Mouse (Mus musculus): ENCODE measurements at regions not wholly inside any gene's neighbourhood (a gene's known extent, or its start where the extent isn't known, plus 50 kb on each side); places are given as distances from the start of the nearest gene placed in this dataset.

DNA sequence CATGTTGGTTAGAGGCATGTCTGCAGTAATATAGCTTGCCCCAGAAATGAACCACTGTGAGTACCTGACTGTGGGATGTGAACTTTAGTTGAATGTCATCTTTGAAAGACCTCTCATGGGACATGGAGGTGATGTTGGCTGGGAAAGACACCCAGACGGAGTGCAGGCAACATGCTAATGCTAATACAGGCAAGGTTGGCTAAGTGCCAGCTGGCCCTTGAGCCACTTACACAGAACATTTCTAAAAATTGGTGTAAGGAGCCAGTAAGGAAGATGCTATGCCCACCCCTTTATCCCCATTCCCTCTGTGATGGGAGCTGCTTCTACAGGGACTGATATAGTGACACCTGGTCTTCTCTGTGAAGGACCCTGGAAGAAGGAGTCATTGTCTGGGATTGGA, 656.5 kb downstream of the Tns3 start:
- no peaks in the 10 kb centered on the region for H3K27me3 ChIP-seq (ENCODE audit: control insufficient read depth, insufficient read depth, low read length)
- 75% methylated on average over 1 of the region's 1 CpGs for WGBS
- DNase-seq (peak; percentile 11), ATAC-seq (ENCODE audit: low FRiP score, low TSS enrichment) (no peak)
- no peak overlapping the region for H3K4me2 ChIP-seq (ENCODE audit: low read length)
- H3K27ac ChIP-seq (replicated peaks; ENCODE audit: low read depth, low read length) = no peak overlapping the region
- H3K9ac ChIP-seq (replicated peaks; ENCODE audit: low read length) = no peak overlapping the region
- no peak overlapping the region for H3K4me3 ChIP-seq (replicated peaks; ENCODE audit: low read depth, low read length)
- H3K9me3 ChIP-seq (ENCODE audit: control insufficient read depth, low read length) = no peaks in the 10 kb centered on the region
- H3K4me1 ChIP-seq (ENCODE audit: control insufficient read depth, insufficient read depth, low read length) = no peaks in the 10 kb centered on the region
- H3K36me3 ChIP-seq (ENCODE audit: control insufficient read depth, insufficient read depth, low read length) = no peaks in the 10 kb centered on the region

DNA sequence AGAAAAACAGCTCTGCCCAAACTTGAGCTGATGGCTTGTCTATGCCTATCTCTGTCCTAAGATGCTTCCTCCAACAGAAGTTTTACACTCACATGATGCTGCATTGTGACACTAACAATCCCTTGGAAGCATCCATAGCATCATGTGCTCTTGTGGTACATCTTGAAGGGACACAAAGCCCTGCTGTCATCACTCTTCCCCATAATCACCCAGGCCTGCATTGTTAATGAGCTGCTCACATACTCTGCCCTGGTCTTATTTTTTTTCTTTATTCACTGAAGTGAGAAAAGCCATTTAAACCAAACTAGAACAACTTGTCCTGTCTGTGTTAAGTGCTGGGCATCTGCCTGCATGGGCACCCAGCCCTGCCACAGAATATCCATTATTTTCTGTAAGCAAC, 683.3 kb downstream of the Tns3 start:
- no peak overlapping the region for H3K9ac ChIP-seq (replicated peaks; ENCODE audit: low read length)
- H3K27ac ChIP-seq (replicated peaks; ENCODE audit: low read depth, low read length) = no peak overlapping the region
- ATAC-seq (ENCODE audit: low FRiP score, low TSS enrichment) (no peak), DNase-seq (no peak)
- no peaks in the 10 kb centered on the region for H3K27me3 ChIP-seq (ENCODE audit: control insufficient read depth, insufficient read depth, low read length)
- no peaks in the 10 kb centered on the region for H3K36me3 ChIP-seq (ENCODE audit: control insufficient read depth, insufficient read depth, low read length)
- no peaks in the 10 kb centered on the region for H3K9me3 ChIP-seq (ENCODE audit: control insufficient read depth, low read length)
- H3K4me2 ChIP-seq (ENCODE audit: low read length) = no peak overlapping the region
- H3K4me3 ChIP-seq (replicated peaks; ENCODE audit: low read depth, low read length) = no peak overlapping the region
- H3K4me1 ChIP-seq (ENCODE audit: control insufficient read depth, insufficient read depth, low read length) = no peaks in the 10 kb centered on the region

DNA sequence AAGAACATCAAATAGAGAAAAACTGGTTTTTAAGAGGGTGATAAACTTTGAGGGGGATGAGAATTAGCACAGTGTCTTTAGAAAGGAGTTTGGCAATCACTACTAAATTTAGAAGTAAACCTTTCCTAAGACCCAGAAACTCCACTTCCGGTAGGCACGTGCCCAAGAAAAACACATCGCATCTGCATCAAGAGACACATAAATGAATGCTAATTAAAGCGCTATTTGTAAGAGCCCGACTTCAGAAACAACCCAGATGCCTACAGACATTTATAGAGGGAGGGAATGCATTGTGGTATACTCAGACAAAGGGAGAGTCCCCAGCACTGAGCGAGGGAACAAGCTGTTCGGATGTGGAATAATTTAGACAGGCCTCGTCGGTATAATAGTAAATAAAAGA, 688.5 kb downstream of the Tns3 start:
- H3K27me3 ChIP-seq (ENCODE audit: control insufficient read depth, insufficient read depth, low read length) = no peaks in the 10 kb centered on the region
- no peaks in the 10 kb centered on the region for H3K36me3 ChIP-seq (ENCODE audit: control insufficient read depth, insufficient read depth, low read length)
- peak; percentile 7 for DNase-seq
- no peak overlapping the region for H3K9ac ChIP-seq (replicated peaks; ENCODE audit: low read length)
- H3K4me2 ChIP-seq (ENCODE audit: low read length) = no peak overlapping the region
- no peak overlapping the region for H3K27ac ChIP-seq (replicated peaks; ENCODE audit: low read depth, low read length)
- no peak; the same call in 1 of the 2 replicates for ATAC-seq (ENCODE audit: low FRiP score, low TSS enrichment)
- no peaks in the 10 kb centered on the region for H3K4me1 ChIP-seq (ENCODE audit: control insufficient read depth, insufficient read depth, low read length)
- WGBS = 48% methylated on average over 9 of the region's 9 CpGs
- no peaks in the 10 kb centered on the region for H3K9me3 ChIP-seq (ENCODE audit: control insufficient read depth, low read length)
- no peak overlapping the region for H3K4me3 ChIP-seq (replicated peaks; ENCODE audit: low read depth, low read length)

DNA sequence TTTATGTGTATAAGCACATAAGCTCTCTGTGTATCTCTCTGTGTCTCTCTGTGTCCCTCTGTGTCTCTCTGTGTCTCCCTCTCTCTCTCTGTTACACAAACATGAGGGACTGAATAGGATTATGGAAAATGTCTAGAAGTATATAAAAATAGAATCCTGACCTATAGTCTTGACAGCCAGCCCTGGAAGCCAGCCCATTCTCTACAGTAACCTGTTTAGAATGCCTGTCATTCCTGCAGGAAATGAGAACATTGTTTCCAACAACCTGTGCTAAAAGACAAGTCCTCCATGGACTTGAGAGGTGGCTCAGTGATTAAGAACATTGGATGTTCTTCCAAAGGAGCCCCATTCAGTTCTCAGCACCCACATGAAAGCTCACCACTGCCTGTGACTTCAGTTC, 714.4 kb downstream of the Tns3 start:
- H3K36me3 ChIP-seq (ENCODE audit: control insufficient read depth, insufficient read depth, low read length) = no peaks in the 10 kb centered on the region
- H3K4me1 ChIP-seq (ENCODE audit: control insufficient read depth, insufficient read depth, low read length) = no peaks in the 10 kb centered on the region
- ATAC-seq (ENCODE audit: low FRiP score, low TSS enrichment) (no peak), DNase-seq (no peak)
- H3K27ac ChIP-seq (replicated peaks; ENCODE audit: low read depth, low read length) = no peak overlapping the region
- no peak overlapping the region for H3K4me2 ChIP-seq (ENCODE audit: low read length)
- no peaks in the 10 kb centered on the region for H3K27me3 ChIP-seq (ENCODE audit: control insufficient read depth, insufficient read depth, low read length)
- no peak overlapping the region for H3K4me3 ChIP-seq (replicated peaks; ENCODE audit: low read depth, low read length)
- H3K9ac ChIP-seq (replicated peaks; ENCODE audit: low read length) = no peak overlapping the region
- no peaks in the 10 kb centered on the region for H3K9me3 ChIP-seq (ENCODE audit: control insufficient read depth, low read length)

DNA sequence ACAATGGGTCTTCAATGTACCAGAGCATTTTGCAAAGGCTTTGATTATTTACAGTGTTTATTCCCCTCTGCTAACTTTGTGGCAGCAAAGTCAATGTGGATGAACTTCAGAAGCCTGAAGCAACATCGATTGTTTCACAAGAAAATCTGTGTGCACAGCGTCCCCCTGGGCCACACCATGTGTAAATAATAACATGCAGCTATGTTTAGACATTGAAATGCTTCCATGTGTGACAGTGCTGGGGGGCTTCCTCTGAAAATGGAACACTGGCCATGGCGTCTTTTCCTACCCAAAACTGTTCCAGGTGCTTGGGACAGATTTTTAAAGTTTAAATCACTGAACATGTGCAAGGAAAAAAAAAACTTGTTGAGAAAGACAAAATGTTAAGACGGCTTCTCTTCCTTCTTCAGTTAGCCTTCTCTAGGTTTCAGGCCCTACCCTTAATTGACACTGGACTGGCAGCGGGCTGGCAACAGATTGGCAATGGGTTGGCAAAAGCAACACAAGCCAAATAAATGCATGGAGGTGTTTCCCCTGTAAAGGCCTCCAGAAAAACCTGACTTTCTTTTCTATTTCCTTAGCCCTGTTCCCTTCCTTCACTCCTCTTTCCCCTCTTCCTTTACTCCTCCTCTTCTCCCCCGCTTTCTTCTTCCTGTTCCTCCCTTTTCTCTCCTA, 715.0 kb downstream of the Tns3 start:
- 88% methylated on average over 6 of the region's 6 CpGs for WGBS
- H3K9ac ChIP-seq (replicated peaks; ENCODE audit: low read length) = no peak overlapping the region
- no peaks in the 10 kb centered on the region for H3K9me3 ChIP-seq (ENCODE audit: control insufficient read depth, low read length)
- no peak overlapping the region for H3K4me3 ChIP-seq (replicated peaks; ENCODE audit: low read depth, low read length)
- no peak overlapping the region for H3K27ac ChIP-seq (replicated peaks; ENCODE audit: low read depth, low read length)
- no peaks in the 10 kb centered on the region for H3K4me1 ChIP-seq (ENCODE audit: control insufficient read depth, insufficient read depth, low read length)
- H3K36me3 ChIP-seq (ENCODE audit: control insufficient read depth, insufficient read depth, low read length) = no peaks in the 10 kb centered on the region
- no peak overlapping the region for H3K4me2 ChIP-seq (ENCODE audit: low read length)
- no peaks in the 10 kb centered on the region for H3K27me3 ChIP-seq (ENCODE audit: control insufficient read depth, insufficient read depth, low read length)
- no peak for DNase-seq
- ATAC-seq (ENCODE audit: low FRiP score, low TSS enrichment) = no peak

DNA sequence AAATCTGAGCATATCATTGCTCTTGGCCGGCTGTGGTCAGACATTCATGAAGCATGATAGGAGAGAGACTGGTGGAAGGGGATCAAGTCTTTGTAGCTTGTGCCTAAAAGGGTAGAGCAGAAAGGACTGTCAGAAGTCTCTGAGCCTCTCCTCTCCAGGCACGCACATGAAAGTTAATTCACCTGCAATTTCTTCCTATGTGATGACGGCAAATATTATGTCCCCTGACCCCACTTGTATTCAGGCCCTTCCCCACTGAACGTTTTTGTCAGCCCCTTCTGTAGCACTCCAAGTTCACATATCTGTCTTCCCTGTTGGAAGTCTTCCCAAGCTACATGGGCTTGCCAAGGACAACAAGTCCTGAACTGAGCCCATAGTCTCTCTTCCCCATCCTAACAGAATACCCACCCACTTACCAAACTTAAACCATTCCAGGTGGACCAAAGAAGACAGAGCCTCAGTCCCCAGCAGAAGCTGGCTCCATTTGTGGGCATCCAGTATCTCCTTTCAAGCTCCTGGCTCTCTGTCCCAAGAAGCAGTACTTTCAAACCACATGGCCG, 719.3 kb downstream of the Tns3 start:
- ATAC-seq (ENCODE audit: low FRiP score, low TSS enrichment) = no peak
- no peaks in the 10 kb centered on the region for H3K27me3 ChIP-seq (ENCODE audit: control insufficient read depth, insufficient read depth, low read length)
- H3K9ac ChIP-seq (replicated peaks; ENCODE audit: low read length) = no peak overlapping the region
- no peak overlapping the region for H3K27ac ChIP-seq (replicated peaks; ENCODE audit: low read depth, low read length)
- no peak overlapping the region for H3K4me3 ChIP-seq (replicated peaks; ENCODE audit: low read depth, low read length)
- H3K4me2 ChIP-seq (ENCODE audit: low read length) = no peak overlapping the region
- H3K36me3 ChIP-seq (ENCODE audit: control insufficient read depth, insufficient read depth, low read length) = no peaks in the 10 kb centered on the region
- 85% methylated on average over 5 of the region's 5 CpGs for WGBS
- no peak for DNase-seq
- no peaks in the 10 kb centered on the region for H3K9me3 ChIP-seq (ENCODE audit: control insufficient read depth, low read length)
- no peaks in the 10 kb centered on the region for H3K4me1 ChIP-seq (ENCODE audit: control insufficient read depth, insufficient read depth, low read length)

DNA sequence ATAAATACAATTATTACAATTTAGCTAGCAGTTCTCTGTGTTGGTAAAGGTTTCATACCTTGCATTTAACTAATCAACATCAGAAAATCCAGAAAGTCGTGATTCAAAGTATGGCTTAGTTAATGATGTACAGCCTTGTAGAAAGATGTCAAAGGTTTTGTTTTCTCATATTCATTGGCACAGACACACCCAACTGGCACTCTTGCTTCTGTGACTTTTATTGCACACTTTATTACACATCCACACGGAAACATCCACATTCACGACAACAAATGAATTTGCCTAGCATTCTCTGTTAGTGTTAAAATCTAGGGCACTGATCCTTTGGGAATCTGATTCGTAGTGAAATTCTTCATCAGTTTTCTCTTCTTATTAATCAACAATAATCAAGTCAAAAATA, 720.0 kb downstream of the Tns3 start:
- DNase-seq = no peak
- Histone ChIP-seq H3K9ac (replicated peaks; ENCODE audit: low read length) (no peak overlapping the region), H3K4me1 (ENCODE audit: control insufficient read depth, insufficient read depth, low read length) (no peaks in the 10 kb centered on the region), H3K4me2 (ENCODE audit: low read length) (no peak overlapping the region), H3K4me3 (replicated peaks; ENCODE audit: low read depth, low read length) (no peak overlapping the region), H3K27me3 (ENCODE audit: control insufficient read depth, insufficient read depth, low read length) (no peaks in the 10 kb centered on the region), H3K9me3 (ENCODE audit: control insufficient read depth, low read length) (no peaks in the 10 kb centered on the region), H3K27ac (replicated peaks; ENCODE audit: low read depth, low read length) (no peak overlapping the region), H3K36me3 (ENCODE audit: control insufficient read depth, insufficient read depth, low read length) (no peaks in the 10 kb centered on the region)
- no peak for ATAC-seq (ENCODE audit: low FRiP score, low TSS enrichment)
- WGBS = 89% methylated on average over 4 of the region's 4 CpGs

DNA sequence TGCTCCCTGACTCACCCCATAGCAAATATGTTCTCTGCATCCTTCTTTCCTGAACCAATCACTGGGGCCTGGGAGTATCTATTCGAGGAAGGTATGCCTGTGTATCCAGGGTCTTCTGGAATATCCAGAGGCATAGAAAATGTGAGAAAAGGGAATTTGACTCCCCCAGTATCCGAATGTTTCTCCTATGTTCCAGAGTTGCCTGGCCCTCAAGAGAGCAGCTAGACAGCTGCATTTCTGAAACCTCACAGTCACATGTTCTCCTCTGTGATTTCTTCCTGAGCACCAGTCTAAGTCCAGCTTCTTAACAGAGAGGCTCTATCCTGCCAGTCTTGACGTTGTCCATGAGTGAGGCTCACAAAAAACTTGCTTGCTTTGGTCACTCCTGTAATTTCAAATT, 719.9 kb upstream of the Igfbp3 start:
- Histone ChIP-seq H3K9ac (replicated peaks; ENCODE audit: low read length) (no peak overlapping the region), H3K4me2 (ENCODE audit: low read length) (no peak overlapping the region), H3K4me1 (ENCODE audit: control insufficient read depth, insufficient read depth, low read length) (no peaks in the 10 kb centered on the region), H3K27me3 (ENCODE audit: control insufficient read depth, insufficient read depth, low read length) (no peaks in the 10 kb centered on the region), H3K27ac (replicated peaks; ENCODE audit: low read depth, low read length) (no peak overlapping the region), H3K9me3 (ENCODE audit: control insufficient read depth, low read length) (no peaks in the 10 kb centered on the region), H3K4me3 (replicated peaks; ENCODE audit: low read depth, low read length) (no peak overlapping the region), H3K36me3 (ENCODE audit: control insufficient read depth, insufficient read depth, low read length) (no peaks in the 10 kb centered on the region)
- ATAC-seq (ENCODE audit: low FRiP score, low TSS enrichment) (no peak), DNase-seq (no peak)
- 79% methylated on average over 3 of the region's 3 CpGs for WGBS

DNA sequence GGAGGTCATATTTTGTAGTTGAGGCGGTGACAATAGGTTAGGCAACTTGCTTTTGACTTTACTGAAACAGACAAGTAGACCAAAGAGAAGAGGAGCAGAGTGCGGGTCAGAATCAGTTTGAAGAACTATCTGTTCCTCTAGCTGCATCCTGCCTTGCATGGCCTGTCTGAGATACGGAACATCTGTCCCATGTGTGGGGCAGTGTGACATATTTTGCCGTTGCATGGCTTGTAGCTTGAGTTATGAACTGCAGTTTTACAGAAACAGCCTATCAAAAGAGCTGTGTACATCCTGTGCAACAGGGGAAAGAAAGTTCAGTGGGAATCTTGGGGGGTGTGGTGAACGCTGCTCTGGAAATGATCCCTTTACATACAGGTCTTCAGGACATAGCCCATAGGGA, 718.9 kb upstream of the Igfbp3 start:
- DNase-seq (no peak), ATAC-seq (ENCODE audit: low FRiP score, low TSS enrichment) (no peak)
- H3K9ac ChIP-seq (replicated peaks; ENCODE audit: low read length) = no peak overlapping the region
- WGBS = 92% methylated on average over 5 of the region's 5 CpGs
- H3K4me3 ChIP-seq (replicated peaks; ENCODE audit: low read depth, low read length) = no peak overlapping the region
- H3K36me3 ChIP-seq (ENCODE audit: control insufficient read depth, insufficient read depth, low read length) = no peaks in the 10 kb centered on the region
- H3K4me1 ChIP-seq (ENCODE audit: control insufficient read depth, insufficient read depth, low read length) = no peaks in the 10 kb centered on the region
- no peak overlapping the region for H3K4me2 ChIP-seq (ENCODE audit: low read length)
- no peaks in the 10 kb centered on the region for H3K27me3 ChIP-seq (ENCODE audit: control insufficient read depth, insufficient read depth, low read length)
- H3K27ac ChIP-seq (replicated peaks; ENCODE audit: low read depth, low read length) = no peak overlapping the region
- H3K9me3 ChIP-seq (ENCODE audit: control insufficient read depth, low read length) = 0 out of 2 replicates have a peak, but pooled peaks cover 3% of the 10 kb centered on the region
